Mouse (Mus musculus): ENCODE data around the gene AL732309.1. TPM values are rescaled to one million over a fixed set of nuclear protein-coding genes. Genes with fewer than 3 reads are reported as not detected.

AL732309.1 gene
- polyA plus RNA-seq, 1 experiment from 2014 or later = 3.3 TPM

DNA sequence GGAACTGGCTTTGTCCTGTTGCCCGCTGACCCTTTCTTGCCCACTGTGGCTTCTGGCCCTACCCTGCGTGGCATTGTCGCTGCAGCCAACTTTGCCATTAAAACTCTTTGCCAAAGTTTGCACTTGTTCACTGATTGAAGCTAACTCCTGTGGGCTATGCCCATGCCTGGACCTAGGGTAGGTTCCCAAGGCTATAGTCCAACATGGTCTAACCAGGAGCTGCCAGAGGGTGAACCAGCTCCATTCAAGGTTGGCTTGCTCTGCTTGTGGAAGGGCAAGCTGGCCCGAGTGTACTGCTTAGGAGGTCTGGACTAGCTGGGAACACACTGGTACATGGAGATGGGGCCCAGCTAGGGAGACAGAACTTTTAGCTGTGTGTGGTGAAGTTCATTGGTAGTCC, 2.5 kb downstream of the AL732309.1 start:
- peaks cover 6% of the 10 kb centered on the region for H3K27me3 ChIP-seq (ENCODE audit: control insufficient read depth, insufficient read depth, low read length)
- no peak overlapping the region for H3K9ac ChIP-seq (ENCODE audit: low read length)
- ATAC-seq (ENCODE audit: low FRiP score) (no peak), DNase-seq (ENCODE audit: low spot score, missing footprints) (no peak)
- H3K4me1 ChIP-seq (ENCODE audit: control insufficient read depth, insufficient read depth, low read length) = peaks cover 18% of the 10 kb centered on the region
- WGBS = 90% methylated on average over 4 of the region's 4 CpGs
- H3K4me3 ChIP-seq (ENCODE audit: low read depth, low read length) = no peak overlapping the region
- H3K36me3 ChIP-seq (ENCODE audit: control insufficient read depth, insufficient read depth, low read length) = no peaks in the 10 kb centered on the region; the same call in none of the 2 replicates
- no peak overlapping the region for H3K27ac ChIP-seq (ENCODE audit: low read depth, low read length)
- H3K4me2 ChIP-seq = no peak overlapping the region
- no peaks in the 10 kb centered on the region for H3K9me3 ChIP-seq (ENCODE audit: control insufficient read depth, low read length)

DNA sequence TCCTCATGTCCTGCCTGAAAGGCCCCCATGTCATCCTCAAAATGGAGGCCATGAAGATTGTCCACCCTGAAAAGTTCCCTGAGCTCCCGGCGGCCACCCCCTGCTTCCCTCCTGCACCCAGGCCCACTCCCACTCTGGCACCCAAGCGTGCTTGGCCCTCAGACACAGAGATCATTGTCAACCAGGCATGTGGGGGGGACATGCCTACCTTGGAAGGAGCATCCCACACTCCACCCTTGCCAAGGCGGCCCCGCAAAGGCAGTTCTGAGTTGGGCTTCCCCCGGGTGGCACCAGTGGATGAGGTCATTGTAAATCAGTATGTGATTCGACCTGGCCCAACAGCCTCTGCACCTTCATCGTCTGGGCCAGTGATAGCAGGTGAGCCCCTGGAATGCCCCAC, 3.3 kb downstream of the AL732309.1 start:
- WGBS = 81% methylated on average over 8 of the region's 8 CpGs
- Histone ChIP-seq H3K9me3 (ENCODE audit: control insufficient read depth, low read length) (no peaks in the 10 kb centered on the region), H3K9ac (ENCODE audit: low read length) (no peak overlapping the region), H3K4me3 (ENCODE audit: low read depth, low read length) (no peak overlapping the region), H3K4me2 (peak overlapping the region; percentile 63), H3K36me3 (ENCODE audit: control insufficient read depth, insufficient read depth, low read length) (no peaks in the 10 kb centered on the region; the same call in none of the 2 replicates), H3K27me3 (ENCODE audit: control insufficient read depth, insufficient read depth, low read length) (peaks cover 6% of the 10 kb centered on the region), H3K27ac (ENCODE audit: low read depth, low read length) (no peak overlapping the region), H3K4me1 (ENCODE audit: control insufficient read depth, insufficient read depth, low read length) (peaks cover 18% of the 10 kb centered on the region)
- DNase-seq (ENCODE audit: low spot score, missing footprints) (no peak), ATAC-seq (ENCODE audit: low FRiP score) (no peak)

DNA sequence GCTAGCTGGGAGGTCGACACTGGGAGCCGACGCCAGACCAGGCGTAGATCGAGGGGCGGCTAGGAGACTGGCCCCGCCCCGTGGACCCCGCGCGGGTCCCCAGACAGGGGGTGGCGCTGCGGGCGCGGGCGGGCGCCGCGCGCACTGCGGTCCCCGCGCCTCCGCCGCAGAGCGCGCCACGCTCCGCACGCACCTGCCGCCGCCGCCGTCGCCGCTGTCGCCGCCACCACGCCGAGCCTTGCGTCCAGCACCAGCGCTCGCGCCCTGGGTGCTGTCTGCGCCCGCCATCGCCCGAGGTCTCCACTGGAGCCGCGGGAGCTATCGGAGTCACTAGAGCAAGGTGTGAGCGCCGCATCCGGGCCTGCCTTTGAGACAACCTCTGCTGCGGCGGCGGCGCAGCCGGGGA, 4.6 kb downstream of the AL732309.1 start, which contains the start of the genes Rnf208 and Cysrt1:
Gene Rnf208, plus strand, starts transcription at position 155 of the 406 bp plus-strand sequence.
Gene Cysrt1, minus strand, starts transcription at position 352 of the 406 bp plus-strand sequence.
- Histone ChIP-seq H3K27me3 (ENCODE audit: control insufficient read depth, insufficient read depth, low read length) (peaks cover 6% of the 10 kb centered on the region), H3K4me2 (peak within 1 kb of the TSS; percentile 63), H3K36me3 (ENCODE audit: control insufficient read depth, insufficient read depth, low read length) (no peaks in the 10 kb centered on the region), H3K9ac (ENCODE audit: low read length) (peak within 1 kb of the TSS; percentile 57), H3K9me3 (ENCODE audit: control insufficient read depth, low read length) (no peaks in the 10 kb centered on the region), H3K4me1 (ENCODE audit: control insufficient read depth, insufficient read depth, low read length) (peaks cover 18% of the 10 kb centered on the region), H3K4me3 (ENCODE audit: low read depth, low read length) (peak within 1 kb of the TSS; percentile 43), H3K27ac (ENCODE audit: low read depth, low read length) (no peak within 1 kb of the TSS)
- peak; percentile 88 for DNase-seq (ENCODE audit: low spot score, missing footprints)
- under 1% methylated on average over 24 of the region's 59 CpGs for WGBS
- ATAC-seq (ENCODE audit: low FRiP score) = peak; percentile 62

- WGBS = 17% methylated on average over 6 of the region's 6 CpGs
- Histone ChIP-seq H3K4me1 (ENCODE audit: control insufficient read depth, insufficient read depth, low read length) (peaks cover 18% of the 10 kb centered on the region), H3K27me3 (ENCODE audit: control insufficient read depth, insufficient read depth, low read length) (peaks cover 6% of the 10 kb centered on the region), H3K36me3 (ENCODE audit: control insufficient read depth, insufficient read depth, low read length) (no peaks in the 10 kb centered on the region), H3K9ac (ENCODE audit: low read length) (peak overlapping the region; percentile 57), H3K27ac (ENCODE audit: low read depth, low read length) (no peak overlapping the region), H3K4me2 (peak overlapping the region; percentile 63), H3K4me3 (ENCODE audit: low read depth, low read length) (peak overlapping the region; percentile 43), H3K9me3 (ENCODE audit: control insufficient read depth, low read length) (no peaks in the 10 kb centered on the region)
- DNase-seq (ENCODE audit: low spot score, missing footprints) (peak; percentile 91), ATAC-seq (ENCODE audit: low FRiP score) (peak; percentile 18; the same call in 1 of the 2 replicates)
Observed at GRCm38 (mm10) chr2:25241438-25241775, 5.3 kb downstream of the AL732309.1 start.

- ATAC-seq (ENCODE audit: low FRiP score) (peak; percentile 72), DNase-seq (ENCODE audit: low spot score, missing footprints) (peak; percentile 96)
- H3K36me3 ChIP-seq (ENCODE audit: control insufficient read depth, insufficient read depth, low read length) = no peaks in the 10 kb centered on the region
- H3K9ac ChIP-seq (ENCODE audit: low read length) = peak overlapping the region; percentile 17
- peak overlapping the region; percentile 43 for H3K4me3 ChIP-seq (ENCODE audit: low read depth, low read length)
- H3K27ac ChIP-seq (ENCODE audit: low read depth, low read length) = no peak overlapping the region
- H3K4me2 ChIP-seq = peak overlapping the region; percentile 63
- peaks cover 18% of the 10 kb centered on the region for H3K4me1 ChIP-seq (ENCODE audit: control insufficient read depth, insufficient read depth, low read length)
- H3K27me3 ChIP-seq (ENCODE audit: control insufficient read depth, insufficient read depth, low read length) = peaks cover 6% of the 10 kb centered on the region
- WGBS = 1% methylated on average over 29 of the region's 29 CpGs
- H3K9me3 ChIP-seq (ENCODE audit: control insufficient read depth, low read length) = no peaks in the 10 kb centered on the region
Observed at GRCm38 (mm10) chr2:25240723-25241437, 5.8 kb downstream of the AL732309.1 start.

DNA sequence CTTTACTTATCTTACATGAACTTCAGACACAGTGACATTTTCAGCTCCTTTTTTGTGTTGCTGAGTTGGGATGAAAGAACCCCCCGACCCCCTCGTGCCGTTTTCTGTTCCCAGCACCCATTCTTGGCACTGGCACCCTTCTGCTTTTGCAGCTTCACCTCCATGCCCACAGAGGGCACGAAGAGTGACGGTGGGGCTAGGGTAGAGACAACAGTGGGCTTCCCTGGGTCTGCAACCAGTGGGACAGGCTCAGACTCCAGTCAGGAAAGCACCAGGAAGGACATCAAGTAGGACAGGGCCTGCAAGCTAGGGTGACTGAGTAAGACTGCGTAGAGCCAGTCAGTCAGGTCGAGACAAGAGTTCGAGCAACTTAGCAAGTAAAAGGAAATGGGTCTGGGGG, 6.4 kb downstream of the AL732309.1 start:
- Histone ChIP-seq H3K9ac (ENCODE audit: low read length) (peak overlapping the region; percentile 25; the same call in 1 of the 2 replicates), H3K4me1 (ENCODE audit: control insufficient read depth, insufficient read depth, low read length) (peaks cover 18% of the 10 kb centered on the region), H3K27ac (ENCODE audit: low read depth, low read length) (no peak overlapping the region), H3K4me3 (ENCODE audit: low read depth, low read length) (peak overlapping the region; percentile 43), H3K36me3 (ENCODE audit: control insufficient read depth, insufficient read depth, low read length) (no peaks in the 10 kb centered on the region), H3K4me2 (peak overlapping the region; percentile 63), H3K27me3 (ENCODE audit: control insufficient read depth, insufficient read depth, low read length) (peaks cover 6% of the 10 kb centered on the region), H3K9me3 (ENCODE audit: control insufficient read depth, low read length) (no peaks in the 10 kb centered on the region)
- WGBS = 46% methylated on average over 8 of the region's 8 CpGs
- ATAC-seq (ENCODE audit: low FRiP score) (peak; percentile 10; the same call in 1 of the 2 replicates), DNase-seq (ENCODE audit: low spot score, missing footprints) (no peak)

DNA sequence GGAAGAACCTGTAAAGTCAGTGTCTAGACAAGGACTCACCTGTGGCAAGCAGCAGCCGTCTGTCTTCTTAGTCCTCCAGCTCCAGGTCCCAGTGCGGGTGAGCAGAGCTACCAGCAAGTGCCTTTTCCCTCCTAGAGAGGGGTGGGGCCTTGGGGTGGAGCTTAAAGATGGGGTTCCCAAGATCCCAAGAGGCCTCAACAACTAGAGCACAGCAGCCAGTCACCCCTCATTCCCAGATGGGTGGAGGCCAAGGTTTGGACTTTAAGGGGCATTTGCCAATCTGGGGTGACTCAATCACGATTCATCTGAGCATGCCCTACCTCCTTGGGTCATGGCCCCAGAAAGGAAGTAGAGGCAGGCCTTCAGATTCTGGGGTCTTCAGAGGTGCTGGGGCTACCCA, 6.9 kb downstream of the AL732309.1 start:
- ATAC-seq (ENCODE audit: low FRiP score) (no peak), DNase-seq (ENCODE audit: low spot score, missing footprints) (peak; percentile 53)
- H3K4me3 ChIP-seq (ENCODE audit: low read depth, low read length) = no peak overlapping the region
- no peak overlapping the region for H3K4me2 ChIP-seq
- 90% methylated on average over 3 of the region's 3 CpGs for WGBS
- H3K36me3 ChIP-seq (ENCODE audit: control insufficient read depth, insufficient read depth, low read length) = no peaks in the 10 kb centered on the region
- no peaks in the 10 kb centered on the region for H3K9me3 ChIP-seq (ENCODE audit: control insufficient read depth, low read length)
- H3K9ac ChIP-seq (ENCODE audit: low read length) = no peak overlapping the region
- peaks cover 6% of the 10 kb centered on the region for H3K27me3 ChIP-seq (ENCODE audit: control insufficient read depth, insufficient read depth, low read length)
- H3K27ac ChIP-seq (ENCODE audit: low read depth, low read length) = no peak overlapping the region
- H3K4me1 ChIP-seq (ENCODE audit: control insufficient read depth, insufficient read depth, low read length) = peaks cover 18% of the 10 kb centered on the region

GRCm38 (mm10) chr2:25238106-25238505, 8.6 kb downstream of the AL732309.1 start:
- Histone ChIP-seq H3K9me3 (ENCODE audit: control insufficient read depth, low read length) (no peaks in the 10 kb centered on the region), H3K4me1 (ENCODE audit: control insufficient read depth, insufficient read depth, low read length) (peaks cover 18% of the 10 kb centered on the region), H3K27me3 (ENCODE audit: control insufficient read depth, insufficient read depth, low read length) (peaks cover 6% of the 10 kb centered on the region), H3K4me3 (ENCODE audit: low read depth, low read length) (no peak overlapping the region), H3K27ac (ENCODE audit: low read depth, low read length) (no peak overlapping the region), H3K36me3 (ENCODE audit: control insufficient read depth, insufficient read depth, low read length) (no peaks in the 10 kb centered on the region), H3K4me2 (no peak overlapping the region), H3K9ac (ENCODE audit: low read length) (no peak overlapping the region)
- peak; percentile 57 for DNase-seq (ENCODE audit: low spot score, missing footprints)
- ATAC-seq (ENCODE audit: low FRiP score) = no peak

DNA sequence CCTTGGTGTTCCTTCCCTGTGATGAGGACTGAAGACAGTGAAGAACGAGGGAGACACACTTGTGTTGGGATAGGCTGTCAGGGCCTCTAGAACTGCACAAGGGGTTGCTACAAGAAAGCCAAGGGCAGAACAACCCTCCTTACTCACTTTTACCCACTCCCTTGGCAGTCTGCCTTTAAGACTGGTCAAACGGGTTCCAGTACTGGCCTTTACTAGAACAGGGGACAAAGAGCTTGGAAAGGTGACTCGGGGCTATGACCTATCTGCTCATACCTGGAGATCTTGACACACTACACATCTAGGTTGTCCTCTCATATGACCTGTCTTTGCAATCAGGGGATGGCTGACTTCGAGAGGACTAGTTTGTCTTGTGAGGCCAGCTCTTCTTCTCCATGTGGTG, 9.1 kb downstream of the AL732309.1 start:
- Histone ChIP-seq H3K4me3 (ENCODE audit: low read depth, low read length) (no peak overlapping the region), H3K9ac (ENCODE audit: low read length) (no peak overlapping the region), H3K36me3 (ENCODE audit: control insufficient read depth, insufficient read depth, low read length) (no peaks in the 10 kb centered on the region), H3K9me3 (ENCODE audit: control insufficient read depth, low read length) (no peaks in the 10 kb centered on the region), H3K4me2 (no peak overlapping the region), H3K27me3 (ENCODE audit: control insufficient read depth, insufficient read depth, low read length) (peaks cover 6% of the 10 kb centered on the region), H3K27ac (ENCODE audit: low read depth, low read length) (no peak overlapping the region), H3K4me1 (ENCODE audit: control insufficient read depth, insufficient read depth, low read length) (peaks cover 14% of the 10 kb centered on the region)
- ATAC-seq (ENCODE audit: low FRiP score) (no peak), DNase-seq (ENCODE audit: low spot score, missing footprints) (peak; percentile 66)
- WGBS = 70% methylated on average over 4 of the region's 4 CpGs
